Mouse (Mus musculus): ENCODE measurements at regions not wholly inside any gene's neighbourhood (a gene's known extent, or its start where the extent isn't known, plus 50 kb on each side); places are given as distances from the start of the nearest gene placed in this dataset.
A peak's percentile ranks its signal among the peaks of the same experiment; 100 is the strongest.

GRCm38 (mm10) chr8:116215909-116216308 is 288.9 kb upstream of the Dynlrb2 start:
- no peak for DNase-seq

- no peak for DNase-seq
Observed at GRCm38 (mm10) chr8:116215286-116215860, 289.4 kb upstream of the Dynlrb2 start.

GRCm38 (mm10) chr8:116203631-116204030 is 301.1 kb upstream of the Dynlrb2 start:
- DNase-seq = no peak

DNA sequence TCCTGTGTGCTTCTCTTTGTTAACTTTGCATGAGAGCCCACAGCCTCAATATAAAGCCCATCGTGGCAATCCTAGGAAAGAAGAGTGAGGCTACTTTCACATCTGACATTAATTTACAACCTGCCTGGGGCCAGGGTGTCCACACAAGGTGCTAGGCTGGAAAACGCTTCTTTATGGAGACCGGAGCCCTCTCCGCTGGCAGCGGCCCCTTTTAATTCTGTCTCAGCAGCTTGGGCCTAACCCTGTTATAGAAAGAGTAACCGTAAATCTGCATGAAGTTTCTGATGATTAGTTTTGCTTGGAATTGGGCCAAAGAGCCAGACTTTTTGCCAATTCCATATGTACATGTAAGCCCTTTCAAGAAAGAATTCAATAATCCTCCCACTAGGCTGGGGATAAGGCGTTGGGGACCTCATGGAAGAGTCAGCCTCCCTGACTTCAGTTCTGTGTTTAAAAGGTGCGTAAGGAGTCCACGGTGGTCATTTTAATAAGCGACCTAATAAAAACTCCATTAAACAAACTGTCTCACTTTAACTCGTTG is 304.2 kb upstream of the Dynlrb2 start:
- no peak for DNase-seq

DNA sequence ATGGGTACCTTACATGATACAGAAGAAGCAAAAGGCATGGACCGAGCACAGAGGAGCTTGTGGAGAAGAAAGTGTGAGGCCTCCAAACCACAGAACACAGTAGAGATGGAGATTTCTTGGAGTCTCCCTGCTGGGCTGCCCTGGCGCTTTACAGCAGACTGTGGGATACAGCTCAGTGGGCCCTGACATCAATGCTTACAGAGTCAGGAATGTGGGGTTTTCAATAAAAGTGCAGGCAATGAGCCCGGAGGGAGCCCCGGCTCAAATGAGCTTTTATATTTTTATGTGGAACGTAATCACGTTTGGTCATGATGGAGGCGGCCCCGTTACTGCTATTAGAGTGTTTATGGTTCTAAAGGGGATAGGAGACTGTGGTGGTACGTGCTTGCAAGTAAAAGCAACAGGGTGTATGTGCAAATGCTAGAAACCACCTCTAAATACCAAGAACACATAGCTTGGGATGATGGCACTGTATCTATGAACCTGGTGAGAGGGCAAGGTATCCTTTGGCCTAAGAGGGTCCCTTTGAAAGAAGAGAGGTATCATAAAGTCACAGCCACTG is 308.1 kb upstream of the Dynlrb2 start:
- DNase-seq = no peak

- no peak for DNase-seq
Observed at GRCm38 (mm10) chr8:116192096-116192495, 312.7 kb upstream of the Dynlrb2 start.

GRCm38 (mm10) chr8:116185206-116185605 is 319.6 kb upstream of the Dynlrb2 start:
- no peak for DNase-seq

DNA sequence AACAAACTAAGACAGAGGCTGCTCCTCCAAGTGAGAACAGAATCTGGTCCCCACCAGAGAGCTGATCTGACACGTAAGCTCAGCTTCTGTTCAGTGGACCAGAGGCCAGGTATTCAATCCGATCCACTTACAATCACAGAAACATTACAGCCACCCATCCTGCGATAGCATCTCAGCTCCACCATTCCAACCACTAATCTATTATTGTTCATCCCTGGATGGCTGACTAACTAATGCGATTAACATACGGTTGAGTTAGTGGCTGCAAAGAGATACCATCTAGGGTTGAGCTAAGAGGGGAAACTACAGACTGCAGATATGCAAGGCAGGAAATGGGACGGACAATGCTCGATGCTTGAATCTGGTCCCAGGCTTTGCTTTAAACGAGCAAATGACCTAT is 320.5 kb upstream of the Dynlrb2 start:
- DNase-seq = no peak

DNA sequence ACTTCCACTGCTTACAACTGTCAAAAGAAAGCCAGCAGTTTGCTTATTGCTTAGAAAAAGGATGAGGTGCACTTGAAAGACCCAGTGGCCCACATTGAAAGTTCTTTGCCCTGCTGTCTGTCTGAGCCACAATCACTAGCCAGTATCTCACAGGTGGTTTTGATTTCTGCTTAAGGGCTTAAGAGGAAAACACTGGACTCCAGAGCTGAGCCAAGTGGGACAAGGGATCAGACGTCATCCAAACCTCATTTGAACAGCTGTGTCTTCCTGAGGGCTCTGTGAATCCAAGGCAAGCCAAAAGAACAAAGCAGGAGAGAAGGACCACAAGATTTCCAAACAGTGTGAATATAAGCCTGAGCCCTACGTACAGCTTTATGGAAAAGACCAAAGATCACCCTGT is 326.8 kb upstream of the Dynlrb2 start:
- DNase-seq = no peak

- DNase-seq = no peak
Observed at GRCm38 (mm10) chr8:116174891-116175290, 329.9 kb upstream of the Dynlrb2 start.

- DNase-seq = no peak
Observed at GRCm38 (mm10) chr8:116173961-116174360, 330.8 kb upstream of the Dynlrb2 start.

DNA sequence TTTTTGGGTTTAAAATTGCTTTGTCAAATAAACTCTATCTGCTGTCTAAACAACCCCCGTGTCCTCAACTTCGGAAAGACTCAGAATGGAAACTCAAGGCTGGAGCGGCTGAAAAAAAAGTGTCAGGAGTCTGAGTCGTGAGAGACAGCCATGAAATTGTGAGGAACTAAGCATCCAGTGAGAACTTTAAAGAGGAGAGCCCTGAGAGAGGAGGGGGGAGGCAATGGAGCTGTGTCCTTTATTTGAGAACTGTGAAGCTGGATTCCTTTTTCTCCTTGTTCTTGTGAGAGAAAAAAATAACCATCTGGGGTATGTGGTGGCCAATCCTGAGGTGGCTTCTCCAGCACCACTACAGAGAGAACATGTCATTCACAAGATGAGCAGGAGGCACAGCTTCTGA is 336.9 kb upstream of the Dynlrb2 start:
- DNase-seq = no peak

- no peak for DNase-seq
Observed at GRCm38 (mm10) chr8:116164989-116165299, 339.8 kb upstream of the Dynlrb2 start.

DNA sequence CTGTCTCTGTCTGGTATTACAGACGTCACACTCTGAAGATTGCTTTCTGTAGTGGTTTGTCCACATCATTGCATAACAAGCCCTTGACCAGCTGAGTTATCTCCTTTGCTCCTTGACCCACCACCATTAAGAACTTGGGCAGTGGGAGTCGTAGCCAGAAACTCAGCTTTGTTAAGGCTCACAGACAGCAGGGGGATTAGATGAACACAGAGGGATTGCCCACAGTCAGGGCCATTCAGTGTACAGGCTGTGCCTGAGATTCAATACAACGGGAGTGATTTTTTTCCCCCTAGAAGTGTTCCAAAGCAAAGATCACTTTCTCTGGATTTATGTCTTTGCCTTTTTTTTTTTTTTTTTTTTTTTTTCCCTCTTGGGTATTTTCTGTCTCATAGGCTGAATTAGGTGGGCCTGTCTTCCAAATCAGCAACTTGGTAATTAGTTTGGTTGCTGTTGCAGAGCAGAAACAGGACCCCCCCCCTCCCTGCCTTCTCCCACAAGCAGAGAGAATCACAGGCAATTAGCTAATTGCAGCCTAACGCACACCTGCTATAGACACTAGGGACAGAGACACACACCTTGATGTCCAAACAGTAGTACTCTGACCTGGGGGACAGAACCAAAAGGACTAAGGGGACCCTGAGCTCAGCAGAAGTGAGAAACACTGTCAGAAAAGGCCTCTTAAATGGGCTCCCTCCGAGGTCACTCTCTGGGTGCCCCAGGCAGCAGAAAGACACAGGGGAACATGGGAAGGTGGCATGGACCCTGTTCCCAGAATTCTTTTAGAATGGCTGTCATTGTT is 340.4 kb upstream of the Dynlrb2 start:
- no peak for DNase-seq

DNA sequence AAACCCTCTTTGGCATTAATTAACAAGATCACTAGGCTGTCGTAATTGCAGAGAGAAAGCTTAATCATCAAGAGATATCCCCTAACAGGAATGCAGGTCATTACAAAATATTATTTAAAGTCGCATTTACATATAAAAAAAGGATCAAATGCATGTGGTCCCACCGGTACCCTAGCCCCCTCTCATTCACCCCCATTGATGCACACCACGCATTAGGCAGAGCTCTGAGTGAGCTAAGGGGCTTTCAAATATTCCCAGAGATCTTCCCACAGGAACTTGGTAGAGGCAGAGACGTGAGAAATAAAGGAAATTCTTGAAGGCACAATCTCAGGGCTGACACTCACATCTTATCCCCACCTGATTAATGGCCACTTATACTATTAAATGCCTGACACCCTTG is 343.8 kb upstream of the Dynlrb2 start:
- DNase-seq = no peak

- peak; percentile 46 for DNase-seq
Observed at GRCm38 (mm10) chr8:116143687-116144573, 360.8 kb upstream of the Dynlrb2 start.

- DNase-seq = no peak
Observed at GRCm38 (mm10) chr8:116141363-116141762, 363.4 kb upstream of the Dynlrb2 start.

DNA sequence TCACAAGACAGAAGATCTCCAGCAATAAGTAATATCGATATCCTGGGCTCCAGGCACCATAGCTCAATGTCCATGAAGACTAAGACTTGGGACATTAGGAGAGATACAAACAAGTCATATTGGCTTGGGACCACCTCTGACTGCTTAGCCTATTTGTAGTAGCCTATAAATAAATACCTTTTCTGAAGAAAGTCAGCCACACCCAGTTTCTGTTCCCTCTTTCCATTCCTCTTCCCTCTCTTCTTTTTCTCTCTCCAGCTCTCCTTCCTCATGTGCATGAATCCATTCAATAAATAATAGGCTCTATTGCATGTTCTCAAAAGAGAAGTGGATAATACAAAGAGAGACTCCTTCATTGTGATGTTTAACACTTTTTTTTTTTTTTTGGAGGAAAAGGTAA is 364.8 kb upstream of the Dynlrb2 start:
- no peak for DNase-seq

DNA sequence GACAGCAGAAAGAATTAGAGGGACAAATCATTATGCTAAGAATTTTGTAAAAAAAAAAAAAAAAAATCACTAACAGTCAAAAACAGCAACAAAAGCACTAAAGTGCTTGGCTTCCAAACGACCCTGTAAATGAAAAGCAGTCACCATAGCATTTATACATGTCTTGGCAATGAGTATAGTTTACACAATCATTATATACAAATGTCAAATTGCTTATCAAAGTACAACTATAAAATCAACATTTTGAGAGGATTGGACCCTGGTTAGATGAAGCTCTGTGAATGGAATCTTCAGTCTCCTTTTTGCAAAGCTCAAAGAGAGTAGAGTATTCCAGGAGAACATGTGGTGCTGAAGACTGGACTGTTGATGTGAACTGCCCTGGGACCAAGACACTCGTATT is 367.0 kb upstream of the Dynlrb2 start:
- DNase-seq = no peak

GRCm38 (mm10) chr8:116133503-116133902 is 371.3 kb upstream of the Dynlrb2 start:
- no peak for DNase-seq

GRCm38 (mm10) chr8:116133084-116133483 is 371.7 kb upstream of the Dynlrb2 start:
- no peak for DNase-seq

GRCm38 (mm10) chr8:116120067-116120466 is 384.7 kb upstream of the Dynlrb2 start:
- no peak for DNase-seq

DNA sequence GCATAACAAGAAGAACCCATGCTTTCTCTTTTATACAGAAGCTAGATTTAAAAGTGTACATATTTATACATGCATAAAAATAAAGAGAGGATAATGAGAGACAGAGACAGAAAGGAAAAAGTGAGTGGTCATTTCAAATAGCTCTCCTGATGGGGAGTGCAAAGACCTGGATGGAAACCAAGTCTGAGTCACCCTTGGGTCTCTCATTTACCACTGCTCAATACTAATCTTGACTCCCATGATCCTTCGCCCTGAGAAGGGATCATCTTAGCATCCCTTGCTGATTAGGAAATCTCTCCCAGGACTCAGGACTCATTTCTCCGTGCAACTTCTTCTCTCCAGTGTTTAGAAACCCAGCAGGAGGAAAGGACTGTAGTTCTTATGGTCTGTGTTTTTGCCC is 386.9 kb upstream of the Dynlrb2 start:
- no peak for DNase-seq

Measured in liver (tissue).